Mouse (Mus musculus): Measurements from ENCODE around the gene Itsn2. TPM values are rescaled to one million over a fixed set of nuclear protein-coding genes. Genes with fewer than 3 reads are reported as not detected.

Gene Itsn2
- polyA plus RNA-seq, 1 experiment from 2014 or later: 13.0 TPM

DNA sequence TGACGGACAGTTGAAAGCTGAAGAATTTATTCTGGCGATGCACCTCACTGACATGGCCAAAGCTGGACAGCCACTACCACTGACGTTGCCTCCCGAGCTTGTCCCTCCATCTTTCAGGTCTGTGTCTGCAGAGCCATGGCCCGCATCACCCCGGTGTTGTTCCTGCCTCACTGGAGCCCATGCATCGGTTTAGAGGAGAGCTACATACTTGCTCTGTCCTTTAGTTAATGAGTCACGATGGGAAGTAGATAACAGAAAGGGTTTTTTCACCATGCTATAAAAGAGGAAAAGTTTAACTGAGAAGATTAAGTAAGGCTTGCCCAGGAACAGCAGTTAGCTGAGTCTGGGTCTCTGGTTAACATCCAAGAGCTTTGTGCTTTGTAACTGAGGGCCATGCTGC lies 40.5 kb downstream of the Itsn2 start:
- no peak for ATAC-seq
- H3K9me3 ChIP-seq (replicated peaks; ENCODE audit: control insufficient read depth, low read length): no peaks in the 10 kb centered on the region
- H3K27me3 ChIP-seq (replicated peaks; ENCODE audit: control insufficient read depth, insufficient read depth, low read length): no peaks in the 10 kb centered on the region
- peaks cover 46% of the 10 kb centered on the region for H3K36me3 ChIP-seq (ENCODE audit: control insufficient read depth, insufficient read depth, low read length)
- H3K4me2 ChIP-seq (ENCODE audit: low read length): no peak overlapping the region
- H3K4me1 ChIP-seq (ENCODE audit: control insufficient read depth, insufficient read depth, low read length): no peaks in the 10 kb centered on the region
- no peak for DNase-seq (ENCODE audit: low spot score)
- no peak overlapping the region for H3K4me3 ChIP-seq (ENCODE audit: low read depth, low read length)
- no peak overlapping the region for H3K9ac ChIP-seq (ENCODE audit: low read length)
- H3K27ac ChIP-seq (ENCODE audit: low read depth, low read length): no peak overlapping the region
- WGBS: 85% methylated on average over 8 of the region's 8 CpGs

DNA sequence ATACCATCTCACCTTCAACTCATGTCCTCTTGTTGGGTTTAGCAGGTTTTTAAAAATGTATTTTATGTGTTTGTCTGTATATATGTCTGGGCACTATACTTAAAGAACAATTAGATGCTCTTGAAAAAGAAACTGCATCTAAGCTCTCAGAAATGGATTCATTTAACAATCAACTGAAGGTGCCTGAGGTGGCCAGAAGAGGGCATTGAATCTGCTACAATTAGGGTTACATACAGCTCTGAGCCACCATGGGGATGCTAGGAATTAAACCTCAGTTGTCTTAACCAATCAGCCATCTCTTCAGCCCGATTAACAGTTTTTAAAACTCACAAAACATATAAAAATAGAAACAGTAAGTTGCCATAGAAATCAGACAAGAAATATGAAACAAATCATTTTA lies 46.0 kb downstream of the Itsn2 start:
- H3K27ac ChIP-seq (ENCODE audit: low read depth, low read length): no peak overlapping the region
- 84% methylated on average over 1 of the region's 1 CpGs for WGBS
- H3K36me3 ChIP-seq (ENCODE audit: control insufficient read depth, insufficient read depth, low read length): peaks cover 36% of the 10 kb centered on the region

DNA sequence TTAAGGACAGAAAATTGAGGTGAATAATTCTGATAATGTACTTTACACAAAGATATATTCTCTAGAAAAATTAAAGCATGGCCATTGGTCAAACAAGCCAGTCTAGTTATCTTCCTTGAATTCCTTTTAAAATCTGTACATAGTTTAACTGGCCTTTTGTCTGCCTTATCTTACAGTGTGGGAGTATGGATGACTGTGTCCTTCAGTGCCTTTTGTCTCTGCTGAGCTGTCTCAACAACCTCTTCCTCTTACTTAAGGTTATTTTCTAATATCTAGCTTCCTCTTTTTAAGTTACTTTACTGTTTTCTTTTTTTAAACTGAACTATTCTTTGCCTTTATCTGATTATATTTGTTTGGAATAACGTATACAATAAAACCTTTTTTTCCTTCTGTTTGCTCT lies 48.3 kb downstream of the Itsn2 start:
- no peak for ATAC-seq
- H3K4me2 ChIP-seq (ENCODE audit: low read length): no peak overlapping the region
- H3K4me1 ChIP-seq (ENCODE audit: control insufficient read depth, insufficient read depth, low read length): no peaks in the 10 kb centered on the region
- no peak overlapping the region for H3K4me3 ChIP-seq (ENCODE audit: low read depth, low read length)
- no peak overlapping the region for H3K27ac ChIP-seq (ENCODE audit: low read depth, low read length)
- no peak overlapping the region for H3K9ac ChIP-seq (ENCODE audit: low read length)
- no peaks in the 10 kb centered on the region for H3K9me3 ChIP-seq (replicated peaks; ENCODE audit: control insufficient read depth, low read length)
- DNase-seq (ENCODE audit: low spot score): no peak
- no peaks in the 10 kb centered on the region for H3K27me3 ChIP-seq (replicated peaks; ENCODE audit: control insufficient read depth, insufficient read depth, low read length)
- WGBS: 92% methylated on average over 1 of the region's 1 CpGs
- peaks cover 21% of the 10 kb centered on the region for H3K36me3 ChIP-seq (ENCODE audit: control insufficient read depth, insufficient read depth, low read length)

More for the DNA sequence above, 46.0 kb downstream of the Itsn2 start:
- H3K4me2 ChIP-seq (ENCODE audit: low read length): no peak overlapping the region
- DNase-seq (ENCODE audit: low spot score): no peak
- ATAC-seq: no peak
- no peak overlapping the region for H3K9ac ChIP-seq (ENCODE audit: low read length)
- no peaks in the 10 kb centered on the region for H3K9me3 ChIP-seq (replicated peaks; ENCODE audit: control insufficient read depth, low read length)
- no peaks in the 10 kb centered on the region for H3K4me1 ChIP-seq (ENCODE audit: control insufficient read depth, insufficient read depth, low read length)
- H3K27me3 ChIP-seq (replicated peaks; ENCODE audit: control insufficient read depth, insufficient read depth, low read length): no peaks in the 10 kb centered on the region
- H3K4me3 ChIP-seq (ENCODE audit: low read depth, low read length): no peak overlapping the region

DNA sequence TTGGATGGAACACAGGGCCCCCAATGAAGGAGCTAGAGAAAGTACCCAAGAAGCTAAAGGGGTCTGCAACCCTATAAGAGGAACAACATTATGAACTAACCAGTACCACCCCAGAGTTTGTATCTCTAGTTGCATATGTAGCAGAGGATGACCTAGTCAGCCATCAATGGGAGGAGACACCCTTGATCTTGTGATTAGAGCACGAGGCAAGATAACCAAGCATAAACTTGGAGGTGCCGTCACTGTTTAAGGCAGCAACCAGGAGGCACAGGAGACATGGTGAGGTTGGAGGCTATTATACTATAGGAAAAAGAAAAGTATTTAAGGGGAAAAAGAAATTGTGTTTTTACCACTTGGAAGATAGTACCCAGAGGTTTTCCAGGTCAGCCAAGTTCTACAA lies 64.4 kb downstream of the Itsn2 start:
- H3K9me3 ChIP-seq (replicated peaks; ENCODE audit: control insufficient read depth, low read length): no peaks in the 10 kb centered on the region
- H3K9ac ChIP-seq (ENCODE audit: low read length): no peak overlapping the region
- no peak overlapping the region for H3K4me3 ChIP-seq (ENCODE audit: low read depth, low read length)
- H3K4me2 ChIP-seq (ENCODE audit: low read length): no peak overlapping the region
- 90% methylated on average over 2 of the region's 2 CpGs for WGBS
- H3K4me1 ChIP-seq (ENCODE audit: control insufficient read depth, insufficient read depth, low read length): no peaks in the 10 kb centered on the region
- H3K27me3 ChIP-seq (replicated peaks; ENCODE audit: control insufficient read depth, insufficient read depth, low read length): no peaks in the 10 kb centered on the region
- ATAC-seq: no peak
- no peak for DNase-seq (ENCODE audit: low spot score)
- no peak overlapping the region for H3K27ac ChIP-seq (ENCODE audit: low read depth, low read length)
- peaks cover 25% of the 10 kb centered on the region for H3K36me3 ChIP-seq (ENCODE audit: control insufficient read depth, insufficient read depth, low read length)

DNA sequence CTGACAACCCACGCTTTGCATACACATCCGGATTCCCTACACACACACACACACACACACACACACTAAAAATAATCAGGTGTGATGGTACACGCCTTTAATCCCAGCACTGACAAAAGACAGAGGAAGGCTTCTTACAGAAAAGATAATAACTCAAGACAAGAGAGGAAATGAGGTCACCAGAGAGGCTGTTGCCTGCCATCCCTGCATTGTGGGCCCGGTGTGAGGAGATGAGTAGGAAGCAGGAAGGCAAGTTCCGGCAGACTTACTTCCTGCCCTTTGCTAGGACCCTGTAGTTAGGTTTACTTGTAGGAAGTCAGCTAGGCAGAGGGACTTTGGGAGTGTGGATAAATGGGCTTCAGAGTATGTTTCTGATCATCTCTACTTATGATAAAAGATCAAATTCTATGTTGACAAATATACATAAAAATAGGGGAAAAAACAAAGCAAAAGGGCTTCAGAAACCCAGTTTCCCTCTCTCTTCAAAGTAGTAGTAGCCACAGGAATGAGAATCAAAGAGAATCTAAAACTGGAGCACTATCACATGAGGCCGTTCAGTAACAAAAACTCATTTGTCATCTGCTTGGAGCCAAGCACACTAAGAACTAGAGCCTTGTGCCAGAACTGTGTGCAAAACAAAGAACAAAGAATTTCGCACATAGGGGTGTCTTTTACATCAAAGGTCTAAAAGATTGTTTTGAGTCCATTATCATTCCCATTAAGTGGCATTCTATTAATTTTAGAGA lies 72.7 kb downstream of the Itsn2 start:
- Histone ChIP-seq H3K36me3 (ENCODE audit: control insufficient read depth, insufficient read depth, low read length) (peaks cover 30% of the 10 kb centered on the region; the same call in 1 of the 2 replicates), H3K4me3 (ENCODE audit: low read depth, low read length) (no peak overlapping the region), H3K9me3 (replicated peaks; ENCODE audit: control insufficient read depth, low read length) (no peaks in the 10 kb centered on the region), H3K4me1 (ENCODE audit: control insufficient read depth, insufficient read depth, low read length) (no peaks in the 10 kb centered on the region), H3K27ac (ENCODE audit: low read depth, low read length) (no peak overlapping the region), H3K9ac (ENCODE audit: low read length) (no peak overlapping the region), H3K27me3 (replicated peaks; ENCODE audit: control insufficient read depth, insufficient read depth, low read length) (no peaks in the 10 kb centered on the region), H3K4me2 (ENCODE audit: low read length) (no peak overlapping the region)
- 78% methylated on average over 7 of the region's 7 CpGs for WGBS
- no peak for ATAC-seq
- no peak for DNase-seq (ENCODE audit: low spot score)

DNA sequence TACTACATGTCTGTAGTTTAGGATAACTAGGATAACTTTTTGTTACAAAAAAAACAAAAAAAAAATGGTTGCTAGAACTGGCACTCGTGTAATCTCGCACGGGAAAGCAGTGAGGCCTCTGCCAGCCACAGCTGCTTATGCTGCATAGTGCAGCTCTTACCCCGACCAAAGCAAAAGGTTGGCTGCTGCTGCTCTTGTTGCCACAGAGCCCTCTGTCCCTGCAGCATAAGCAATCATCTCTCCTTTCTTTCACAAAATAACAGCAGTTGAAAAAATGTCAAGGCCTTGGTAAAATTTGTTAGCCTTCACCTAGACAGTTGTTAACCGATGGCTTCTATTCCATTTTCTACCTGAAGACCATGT lies 73.2 kb downstream of the Itsn2 start:
- no peak for ATAC-seq
- Histone ChIP-seq H3K4me1 (ENCODE audit: control insufficient read depth, insufficient read depth, low read length) (no peaks in the 10 kb centered on the region), H3K9me3 (replicated peaks; ENCODE audit: control insufficient read depth, low read length) (no peaks in the 10 kb centered on the region), H3K36me3 (ENCODE audit: control insufficient read depth, insufficient read depth, low read length) (peaks cover 30% of the 10 kb centered on the region; the same call in 1 of the 2 replicates), H3K27me3 (replicated peaks; ENCODE audit: control insufficient read depth, insufficient read depth, low read length) (no peaks in the 10 kb centered on the region), H3K9ac (ENCODE audit: low read length) (no peak overlapping the region), H3K4me3 (ENCODE audit: low read depth, low read length) (no peak overlapping the region), H3K27ac (ENCODE audit: low read depth, low read length) (no peak overlapping the region), H3K4me2 (ENCODE audit: low read length) (no peak overlapping the region)
- 76% methylated on average over 5 of the region's 5 CpGs for WGBS
- DNase-seq (ENCODE audit: low spot score): peak; percentile 7

DNA sequence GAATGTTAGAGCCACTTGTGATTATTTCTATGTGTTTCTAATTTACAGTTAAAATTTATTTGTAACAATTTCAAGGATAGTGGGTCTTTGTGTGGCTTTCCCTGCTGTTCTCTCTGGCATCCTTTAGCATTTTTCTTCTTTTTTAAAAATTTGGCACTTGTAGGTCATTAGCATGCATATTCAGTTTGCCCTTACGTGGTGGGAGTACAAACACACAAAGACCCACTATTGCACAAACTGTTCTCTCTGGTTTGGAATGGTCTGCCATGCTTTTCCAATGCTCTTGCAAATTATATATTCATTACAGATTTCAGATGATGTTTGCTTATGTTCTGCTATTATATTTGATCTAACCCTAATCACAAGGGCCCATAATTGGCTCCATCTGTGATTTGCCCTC lies 83.9 kb downstream of the Itsn2 start:
- DNase-seq (ENCODE audit: low spot score): no peak
- Histone ChIP-seq H3K27ac (ENCODE audit: low read depth, low read length) (no peak overlapping the region), H3K36me3 (ENCODE audit: control insufficient read depth, insufficient read depth, low read length) (peaks cover 12% of the 10 kb centered on the region; the same call in 1 of the 2 replicates), H3K4me2 (ENCODE audit: low read length) (no peak overlapping the region), H3K27me3 (replicated peaks; ENCODE audit: control insufficient read depth, insufficient read depth, low read length) (no peaks in the 10 kb centered on the region), H3K9me3 (replicated peaks; ENCODE audit: control insufficient read depth, low read length) (no peaks in the 10 kb centered on the region), H3K9ac (ENCODE audit: low read length) (no peak overlapping the region), H3K4me1 (ENCODE audit: control insufficient read depth, insufficient read depth, low read length) (no peaks in the 10 kb centered on the region), H3K4me3 (ENCODE audit: low read depth, low read length) (no peak overlapping the region)
- WGBS: 41% methylated on average over 1 of the region's 1 CpGs
- no peak for ATAC-seq

DNA sequence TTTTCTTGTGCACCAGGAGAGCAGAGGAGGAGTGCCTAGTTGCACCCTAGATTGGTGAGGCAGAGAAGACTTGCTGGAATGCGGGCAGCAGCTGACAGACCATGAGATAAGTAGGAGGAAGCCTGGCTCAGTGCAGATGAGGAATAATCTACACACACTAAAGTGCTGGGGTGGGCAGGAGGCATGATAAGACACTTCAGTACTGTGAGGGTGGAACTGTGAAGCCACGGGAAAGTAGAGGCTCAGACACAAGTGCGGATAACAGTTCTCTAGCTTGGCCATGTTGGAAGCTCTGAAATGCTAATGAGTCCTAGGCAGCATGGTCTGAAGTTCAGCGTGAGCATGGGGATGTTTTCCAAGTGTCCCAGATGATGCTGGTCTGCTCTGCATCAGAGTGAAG lies 87.5 kb downstream of the Itsn2 start:
- Histone ChIP-seq H3K27me3 (replicated peaks; ENCODE audit: control insufficient read depth, insufficient read depth, low read length) (no peaks in the 10 kb centered on the region), H3K9ac (ENCODE audit: low read length) (no peak overlapping the region), H3K27ac (ENCODE audit: low read depth, low read length) (no peak overlapping the region), H3K4me1 (ENCODE audit: control insufficient read depth, insufficient read depth, low read length) (no peaks in the 10 kb centered on the region), H3K36me3 (ENCODE audit: control insufficient read depth, insufficient read depth, low read length) (no peaks in the 10 kb centered on the region), H3K4me3 (ENCODE audit: low read depth, low read length) (no peak overlapping the region), H3K9me3 (replicated peaks; ENCODE audit: control insufficient read depth, low read length) (no peaks in the 10 kb centered on the region), H3K4me2 (ENCODE audit: low read length) (no peak overlapping the region)
- 89% methylated on average over 4 of the region's 4 CpGs for WGBS
- ATAC-seq: no peak
- DNase-seq (ENCODE audit: low spot score): no peak

DNA sequence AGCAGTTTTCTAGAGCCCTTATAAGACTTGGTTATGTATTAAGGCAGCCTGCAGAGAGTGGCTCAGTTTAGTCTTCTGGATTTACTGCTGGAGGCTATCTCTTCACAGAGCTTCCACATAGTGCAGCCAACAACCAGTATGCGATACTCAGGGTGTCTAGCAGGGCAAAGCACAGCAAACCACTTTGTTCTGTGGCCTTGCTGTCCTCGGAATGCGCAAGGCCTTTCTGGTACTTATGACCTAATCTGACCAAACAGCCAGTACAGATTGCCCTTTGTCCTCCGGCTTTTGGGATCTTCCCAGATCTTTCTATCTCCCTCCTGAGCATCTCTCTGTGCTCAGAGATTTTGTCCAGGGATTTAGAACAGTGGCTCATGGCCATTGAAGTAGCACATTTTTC lies 93.0 kb downstream of the Itsn2 start:
- Histone ChIP-seq H3K27ac (ENCODE audit: low read depth, low read length) (no peak overlapping the region), H3K4me1 (ENCODE audit: control insufficient read depth, insufficient read depth, low read length) (no peaks in the 10 kb centered on the region), H3K9ac (ENCODE audit: low read length) (no peak overlapping the region), H3K4me3 (ENCODE audit: low read depth, low read length) (no peak overlapping the region), H3K27me3 (replicated peaks; ENCODE audit: control insufficient read depth, insufficient read depth, low read length) (no peaks in the 10 kb centered on the region), H3K9me3 (replicated peaks; ENCODE audit: control insufficient read depth, low read length) (no peaks in the 10 kb centered on the region), H3K4me2 (ENCODE audit: low read length) (no peak overlapping the region), H3K36me3 (ENCODE audit: control insufficient read depth, insufficient read depth, low read length) (no peaks in the 10 kb centered on the region)
- WGBS: 77% methylated on average over 4 of the region's 4 CpGs
- no peak for ATAC-seq
- DNase-seq (ENCODE audit: low spot score): no peak

All from forebrain, embryonic 14.5 days (tissue).